Mouse (Mus musculus): Measurements from ENCODE around the gene Kank1. TPM values are rescaled to one million over a fixed set of nuclear protein-coding genes. Genes with fewer than 3 reads are reported as not detected.
A peak's percentile ranks its signal among the peaks of the same experiment; 100 is the strongest.

Kank1 gene
- total and polyA plus RNA-seq, 2 experiments from 2014 or later = 27.0 to 41.2 TPM

GRCm38 (mm10) chr19:25315458-25315889 lies 78.7 kb downstream of the Kank1 start:
- H3K9me3 ChIP-seq (replicated peaks; ENCODE audit: control insufficient read depth, low read length) = no peaks in the 10 kb centered on the region
- no peak overlapping the region for H3K9ac ChIP-seq (replicated peaks; ENCODE audit: low read depth, low read length)
- no peak overlapping the region for H3K4me3 ChIP-seq (ENCODE audit: low read depth, low read length)
- H3K27ac ChIP-seq (ENCODE audit: low read depth) = no peak overlapping the region
- ATAC-seq (ENCODE audit: insufficient read depth, low read depth) (no peak), DNase-seq (ENCODE audit: low spot score) (no peak)
- H3K27me3 ChIP-seq (ENCODE audit: control insufficient read depth, insufficient read depth, low read length) = no peaks in the 10 kb centered on the region
- peak overlapping the region; percentile 14; the same call in 1 of the 2 replicates for H3K4me2 ChIP-seq (ENCODE audit: low read depth, low read length)
- 15% methylated on average over 14 of the region's 14 CpGs for WGBS
- no peak for TF ChIP-seq EP300 (IDR thresholded peaks at IDR 0.05; ENCODE audit: low read depth)
- TF ChIP-seq CTCF (IDR thresholded peaks at IDR 0.05; ENCODE audit: low read depth) = no peak
- H3K4me1 ChIP-seq (ENCODE audit: control insufficient read depth, insufficient read depth) = peaks cover 33% of the 10 kb centered on the region
- H3K36me3 ChIP-seq (replicated peaks; ENCODE audit: control insufficient read depth, insufficient read depth, low read length) = no peaks in the 10 kb centered on the region

GRCm38 (mm10) chr19:25315993-25316392 lies 79.2 kb downstream of the Kank1 start:
- no peak for TF ChIP-seq CTCF (IDR thresholded peaks at IDR 0.05; ENCODE audit: low read depth)
- no peak for TF ChIP-seq EP300 (IDR thresholded peaks at IDR 0.05; ENCODE audit: low read depth)
- no peaks in the 10 kb centered on the region for H3K36me3 ChIP-seq (replicated peaks; ENCODE audit: control insufficient read depth, insufficient read depth, low read length)
- H3K27me3 ChIP-seq (ENCODE audit: control insufficient read depth, insufficient read depth, low read length) = no peaks in the 10 kb centered on the region
- H3K9ac ChIP-seq (replicated peaks; ENCODE audit: low read depth, low read length) = no peak overlapping the region
- ATAC-seq (ENCODE audit: insufficient read depth, low read depth) = no peak
- no peak for DNase-seq (ENCODE audit: low spot score)
- no peak overlapping the region for H3K4me3 ChIP-seq (ENCODE audit: low read depth, low read length)
- no peaks in the 10 kb centered on the region for H3K9me3 ChIP-seq (replicated peaks; ENCODE audit: control insufficient read depth, low read length)
- WGBS = 81% methylated on average over 5 of the region's 5 CpGs
- H3K27ac ChIP-seq (ENCODE audit: low read depth) = no peak overlapping the region
- peaks cover 28% of the 10 kb centered on the region for H3K4me1 ChIP-seq (ENCODE audit: control insufficient read depth, insufficient read depth)
- no peak overlapping the region for H3K4me2 ChIP-seq (ENCODE audit: low read depth, low read length)

- Histone ChIP-seq H3K9ac (replicated peaks; ENCODE audit: low read depth, low read length) (no peak overlapping the region), H3K27ac (ENCODE audit: low read depth) (no peak overlapping the region), H3K36me3 (replicated peaks; ENCODE audit: control insufficient read depth, insufficient read depth, low read length) (no peaks in the 10 kb centered on the region), H3K4me1 (ENCODE audit: control insufficient read depth, insufficient read depth) (no peaks in the 10 kb centered on the region), H3K4me2 (ENCODE audit: low read depth, low read length) (no peak overlapping the region), H3K9me3 (replicated peaks; ENCODE audit: control insufficient read depth, low read length) (no peaks in the 10 kb centered on the region), H3K4me3 (ENCODE audit: low read depth, low read length) (no peak overlapping the region), H3K27me3 (ENCODE audit: control insufficient read depth, insufficient read depth, low read length) (no peaks in the 10 kb centered on the region)
- ATAC-seq (ENCODE audit: insufficient read depth, low read depth) (no peak), DNase-seq (ENCODE audit: low spot score) (no peak)
- TF ChIP-seq CTCF (IDR thresholded peaks at IDR 0.05; ENCODE audit: low read depth) (no peak), EP300 (IDR thresholded peaks at IDR 0.05; ENCODE audit: low read depth) (no peak)
- 60% methylated on average over 7 of the region's 7 CpGs for WGBS
These were observed 87.5 kb downstream of the Kank1 start for GRCm38 (mm10) chr19:25324265-25324664.

GRCm38 (mm10) chr19:25325113-25326001 lies 88.6 kb downstream of the Kank1 start:
- ATAC-seq (ENCODE audit: insufficient read depth, low read depth) (no peak), DNase-seq (ENCODE audit: low spot score) (no peak)
- Histone ChIP-seq H3K4me2 (ENCODE audit: low read depth, low read length) (no peak overlapping the region), H3K27me3 (ENCODE audit: control insufficient read depth, insufficient read depth, low read length) (no peaks in the 10 kb centered on the region), H3K4me1 (ENCODE audit: control insufficient read depth, insufficient read depth) (no peaks in the 10 kb centered on the region), H3K27ac (ENCODE audit: low read depth) (no peak overlapping the region), H3K9ac (replicated peaks; ENCODE audit: low read depth, low read length) (no peak overlapping the region), H3K4me3 (ENCODE audit: low read depth, low read length) (no peak overlapping the region), H3K9me3 (replicated peaks; ENCODE audit: control insufficient read depth, low read length) (no peaks in the 10 kb centered on the region), H3K36me3 (replicated peaks; ENCODE audit: control insufficient read depth, insufficient read depth, low read length) (no peaks in the 10 kb centered on the region)
- 74% methylated on average over 9 of the region's 9 CpGs for WGBS
- TF ChIP-seq CTCF (IDR thresholded peaks at IDR 0.05; ENCODE audit: low read depth) = no peak
- TF ChIP-seq EP300 (IDR thresholded peaks at IDR 0.05; ENCODE audit: low read depth) = no peak

GRCm38 (mm10) chr19:25326002-25326300 lies 89.2 kb downstream of the Kank1 start:
- H3K4me1 ChIP-seq (ENCODE audit: control insufficient read depth, insufficient read depth) = no peaks in the 10 kb centered on the region
- H3K4me3 ChIP-seq (ENCODE audit: low read depth, low read length) = no peak overlapping the region
- no peak overlapping the region for H3K9ac ChIP-seq (replicated peaks; ENCODE audit: low read depth, low read length)
- WGBS = 78% methylated on average over 4 of the region's 4 CpGs
- no peak overlapping the region for H3K4me2 ChIP-seq (ENCODE audit: low read depth, low read length)
- ATAC-seq (ENCODE audit: insufficient read depth, low read depth) (no peak), DNase-seq (ENCODE audit: low spot score) (no peak)
- H3K27ac ChIP-seq (ENCODE audit: low read depth) = no peak overlapping the region
- TF ChIP-seq CTCF (IDR thresholded peaks at IDR 0.05; ENCODE audit: low read depth) (no peak), EP300 (IDR thresholded peaks at IDR 0.05; ENCODE audit: low read depth) (no peak)
- H3K36me3 ChIP-seq (replicated peaks; ENCODE audit: control insufficient read depth, insufficient read depth, low read length) = no peaks in the 10 kb centered on the region
- no peaks in the 10 kb centered on the region for H3K27me3 ChIP-seq (ENCODE audit: control insufficient read depth, insufficient read depth, low read length)
- no peaks in the 10 kb centered on the region for H3K9me3 ChIP-seq (replicated peaks; ENCODE audit: control insufficient read depth, low read length)

- no peaks in the 10 kb centered on the region for H3K9me3 ChIP-seq (replicated peaks; ENCODE audit: control insufficient read depth, low read length)
- DNase-seq (ENCODE audit: low spot score) = no peak
- TF ChIP-seq CTCF (IDR thresholded peaks at IDR 0.05; ENCODE audit: low read depth) (no peak), EP300 (IDR thresholded peaks at IDR 0.05; ENCODE audit: low read depth) (no peak)
- H3K9ac ChIP-seq (replicated peaks; ENCODE audit: low read depth, low read length) = no peak overlapping the region
- H3K4me2 ChIP-seq (ENCODE audit: low read depth, low read length) = no peak overlapping the region
- ATAC-seq (ENCODE audit: insufficient read depth, low read depth) = no peak
- no peak overlapping the region for H3K4me3 ChIP-seq (ENCODE audit: low read depth, low read length)
- WGBS = 65% methylated on average over 6 of the region's 6 CpGs
- H3K4me1 ChIP-seq (ENCODE audit: control insufficient read depth, insufficient read depth) = no peaks in the 10 kb centered on the region
- H3K27ac ChIP-seq (ENCODE audit: low read depth) = no peak overlapping the region
- no peaks in the 10 kb centered on the region for H3K27me3 ChIP-seq (ENCODE audit: control insufficient read depth, insufficient read depth, low read length)
- no peaks in the 10 kb centered on the region for H3K36me3 ChIP-seq (replicated peaks; ENCODE audit: control insufficient read depth, insufficient read depth, low read length)
These were observed 90.9 kb downstream of the Kank1 start for GRCm38 (mm10) chr19:25327633-25328032.

All from heart, postnatal 0 days (tissue).